Mouse (Mus musculus) kidney, postnatal 0 days (tissue): Measurements from ENCODE around the gene Apom. TPM values are rescaled to one million over a fixed set of nuclear protein-coding genes. Genes with fewer than 3 reads are reported as not detected.

Source experiments
- ATAC-seq: fragments of 200-750 bp; cut with Nextera tagmentation; replicated peaks from 2 replicates; pipeline ENCODE4 v1.8.0; 2017; ENCODE audit warnings: low read depth, moderate number of reproducible peaks, moderate TSS enrichment, moderate library complexity; ENCODE audit not compliant: low FRiP score
- DNase-seq: peaks from one replicate; pipeline ENCODE4 v3.0.0-alpha.2; 2016; ENCODE audit warnings: low spot score
- H3K27ac ChIP-seq: fragments of 300-500 bp; sonication (generic); 2 replicates; pipeline ENCODE4 v1.5.1; 2014; ENCODE audit warnings: mild to moderate bottlenecking
- H3K27me3 ChIP-seq: fragments of 300-500 bp; sonication (generic); 2 replicates; pipeline ENCODE4 v1.6.1; 2014; ENCODE audit warnings: low read length, mixed read lengths; ENCODE audit not compliant: insufficient read depth
- H3K36me3 ChIP-seq: fragments of 300-500 bp; sonication (generic); 2 replicates; pipeline ENCODE4 v1.6.1; 2014; ENCODE audit warnings: low read length, mixed read lengths; ENCODE audit not compliant: insufficient read depth
- H3K4me1 ChIP-seq: fragments of 300-500 bp; sonication (generic); replicated peaks from 2 replicates; pipeline ENCODE4 v1.6.1; 2014; ENCODE audit warnings: antibody characterized with exemption, low read length, mixed read lengths; ENCODE audit not compliant: insufficient read depth
- H3K4me2 ChIP-seq: fragments of 300-500 bp; sonication (generic); 2 replicates; pipeline ENCODE4 v1.6.1; 2014; ENCODE audit warnings: mild to moderate bottlenecking, low read length, moderate library complexity, mixed read lengths
- H3K4me3 ChIP-seq: fragments of 300-500 bp; sonication (generic); replicated peaks from 2 replicates; pipeline ENCODE4 v1.5.1; 2014; ENCODE audit warnings: low read depth, low read length
- H3K9ac ChIP-seq: fragments of 300-500 bp; sonication (generic); 2 replicates; pipeline ENCODE4 v1.6.1; 2014; ENCODE audit warnings: low read depth, low read length
- H3K9me3 ChIP-seq: fragments of 300-500 bp; sonication (generic); replicated peaks from 2 replicates; pipeline ENCODE4 v1.6.1; 2016; ENCODE audit warnings: low read length, inconsistent platforms, mixed read lengths
- CTCF ChIP-seq: IDR thresholded peaks from 2 replicates; pipeline ENCODE4 v1.5.1; 2016; ENCODE audit warnings: antibody characterized with exemption, low read depth, mild to moderate bottlenecking, moderate library complexity
- WGBS: fragments of 180-500 bp; shearing (Covaris S2); extraction: QIAGEN DNeasy Blood & Tissue Kit; methylation state at CpG from one replicate; pipeline ENCODE4 v1.1.7; 2014; 5-methylcytosine and 5-hydroxymethylcytosine counted together
- polyA plus RNA-seq: library from polyadenylated mRNA; unstranded; fragments of >200 nt; fragmentation: Nextera tagmentation; extraction: Ambion mirVana; gene quantifications from 2 replicates; pipeline ENCODE4 v1.2.1, GENCODE M21; 2015

Gene Apom
- polyA plus RNA-seq, 1 experiment from 2014 or later = 59.6 TPM

GRCm38 (mm10) chr17:35173329-35173728 is 41.5 kb upstream of the Apom start:
- Histone ChIP-seq H3K27ac (peak overlapping the region; percentile 63), H3K4me1 (no peaks in the 10 kb centered on the region), H3K4me2 (no peak overlapping the region), H3K9me3 (no peaks in the 10 kb centered on the region), H3K9ac (no peak overlapping the region), H3K27me3 (no peaks in the 10 kb centered on the region), H3K4me3 (no peak overlapping the region), H3K36me3 (no peaks in the 10 kb centered on the region)
- TF ChIP-seq CTCF = no peak
- DNase-seq = no peak
- WGBS = 78% methylated on average over 3 of the region's 3 CpGs
- ATAC-seq = no peak

- H3K27ac ChIP-seq = 0 out of 2 replicates have a peak overlapping the region, but pooled peaks have one; percentile 63
- H3K9ac ChIP-seq = no peak overlapping the region
- no peak for TF ChIP-seq CTCF
- H3K36me3 ChIP-seq = no peaks in the 10 kb centered on the region
- H3K27me3 ChIP-seq = no peaks in the 10 kb centered on the region
- WGBS = 69% methylated on average over 11 of the region's 11 CpGs
- ATAC-seq = no peak
- DNase-seq = no peak
- H3K4me1 ChIP-seq = no peaks in the 10 kb centered on the region
- H3K4me2 ChIP-seq = no peak overlapping the region
- H3K4me3 ChIP-seq = no peak overlapping the region
- H3K9me3 ChIP-seq = no peaks in the 10 kb centered on the region
These were observed 40.8 kb upstream of the Apom start for GRCm38 (mm10) chr17:35172445-35173234.

- H3K9me3 ChIP-seq = no peaks in the 10 kb centered on the region
- peaks cover 7% of the 10 kb centered on the region; the same call in 1 of the 2 replicates for H3K4me1 ChIP-seq
- no peak for ATAC-seq
- H3K27me3 ChIP-seq = no peaks in the 10 kb centered on the region
- peak; percentile 81 for TF ChIP-seq CTCF
- no peak overlapping the region for H3K9ac ChIP-seq
- H3K4me3 ChIP-seq = no peak overlapping the region
- peak; percentile 82 for DNase-seq
- H3K4me2 ChIP-seq = no peak overlapping the region
- 18% methylated on average over 4 of the region's 4 CpGs for WGBS
- H3K27ac ChIP-seq = no peak overlapping the region
- H3K36me3 ChIP-seq = no peaks in the 10 kb centered on the region
These were observed 36.8 kb upstream of the Apom start for GRCm38 (mm10) chr17:35168541-35169207.

GRCm38 (mm10) chr17:35167794-35168193 is 35.9 kb upstream of the Apom start:
- H3K9me3 ChIP-seq = no peaks in the 10 kb centered on the region
- no peak overlapping the region for H3K4me3 ChIP-seq
- H3K27me3 ChIP-seq = no peaks in the 10 kb centered on the region
- ATAC-seq (no peak), DNase-seq (no peak)
- peaks cover 10% of the 10 kb centered on the region; the same call in 1 of the 2 replicates for H3K4me1 ChIP-seq
- H3K36me3 ChIP-seq = no peaks in the 10 kb centered on the region
- H3K27ac ChIP-seq = no peak overlapping the region
- TF ChIP-seq CTCF = no peak
- no peak overlapping the region for H3K4me2 ChIP-seq
- WGBS = 89% methylated on average over 7 of the region's 7 CpGs
- H3K9ac ChIP-seq = no peak overlapping the region

GRCm38 (mm10) chr17:35166352-35167035 is 34.6 kb upstream of the Apom start:
- Histone ChIP-seq H3K4me1 (peaks cover 23% of the 10 kb centered on the region; the same call in 1 of the 2 replicates), H3K27ac (peak overlapping the region; percentile 98), H3K9ac (peak overlapping the region; percentile 52; the same call in 1 of the 2 replicates), H3K27me3 (no peaks in the 10 kb centered on the region), H3K36me3 (peaks cover 6% of the 10 kb centered on the region; the same call in 1 of the 2 replicates), H3K9me3 (no peaks in the 10 kb centered on the region), H3K4me3 (no peak overlapping the region), H3K4me2 (peak overlapping the region; percentile 53; the same call in 1 of the 2 replicates)
- ATAC-seq (no peak), DNase-seq (peak; percentile 91)
- peak; percentile 83 for TF ChIP-seq CTCF
- WGBS = 59% methylated on average over 8 of the region's 8 CpGs
